Mouse (Mus musculus) inflammation-experienced regulatory T-cells, adult 6 months (primary cell): ENCODE results near the gene Olfr319. TPM values are rescaled to one million over a fixed set of nuclear protein-coding genes. Genes with fewer than 3 reads are reported as not detected.
"Not testable (repeated sequence)": the region's sequence is repeated elsewhere in the genome, so short reads cannot be mapped to it uniquely, and the experiment has no call there.

ENCODE experiments used
- ATAC-seq: one replicate; pipeline ENCODE4 v1.8.0; 2017
- polyA plus RNA-seq, 3 experiments: library from polyadenylated mRNA; unstranded; fragments of 100-300 nt; shearing (Covaris generic); gene quantifications; one replicate each; pipeline ENCODE4 v1.2.1; 2017

Gene Olfr319
- not detected for polyA plus RNA-seq

- ATAC-seq, result no peak
These were observed at the start of gene Olfr319 for GRCm38 (mm10) chr11:58698862-58699261. Olfr319 (plus strand) TSS chr11:58699162.

GRCm38 (mm10) chr11:58655151-58655550 is 43.8 kb upstream of the Olfr319 start:
- no peak for ATAC-seq

- no peak for ATAC-seq
These were observed 40.4 kb upstream of the Olfr319 start, which contains the start of gene Olfr322 for GRCm38 (mm10) chr11:58658596-58658995. Olfr322 (plus strand) TSS chr11:58658782.

GRCm38 (mm10) chr11:58669252-58669651 is 29.7 kb upstream of the Olfr319 start:
- ATAC-seq, result no peak

- ATAC-seq, result no peak
These were observed 27.1 kb upstream of the Olfr319 start for GRCm38 (mm10) chr11:58671825-58672224.

- no peak for ATAC-seq
These were observed 18.2 kb upstream of the Olfr319 start, which contains the start of gene Olfr320 for GRCm38 (mm10) chr11:58680799-58681198. Olfr320 (plus strand) TSS chr11:58681099.

GRCm38 (mm10) chr11:58709086-58709485 is 10.1 kb downstream of the Olfr319 start:
- ATAC-seq, result no peak

GRCm38 (mm10) chr11:58717723-58718122 is 18.8 kb downstream of the Olfr319 start:
- ATAC-seq, result not testable (repeated sequence)

GRCm38 (mm10) chr11:58719701-58720100 is 20.7 kb downstream of the Olfr319 start:
- no peak for ATAC-seq

GRCm38 (mm10) chr11:58723914-58724313 is 25.0 kb downstream of the Olfr319 start, which contains the start of gene Olfr318:
Olfr318 (minus strand) TSS chr11:58724014.
- no peak for ATAC-seq

- ATAC-seq, result not testable (repeated sequence)
These were observed 29.1 kb downstream of the Olfr319 start for GRCm38 (mm10) chr11:58727896-58728650.

- no peak for ATAC-seq
These were observed 34.4 kb downstream of the Olfr319 start for GRCm38 (mm10) chr11:58733372-58733771.

- no peak for ATAC-seq
These were observed 39.9 kb downstream of the Olfr319 start, which contains the start of gene Olfr317 for GRCm38 (mm10) chr11:58738792-58739262. Olfr317 (minus strand) TSS chr11:58739212.

- ATAC-seq, result not testable (repeated sequence)
These were observed 52.1 kb downstream of the Olfr319 start for GRCm38 (mm10) chr11:58751096-58751495.

- no peak for ATAC-seq
These were observed 53.5 kb downstream of the Olfr319 start, which contains the start of gene Olfr316 for GRCm38 (mm10) chr11:58752434-58752833. Olfr316 (plus strand) TSS chr11:58752734.

Other genes starting within 250 kb of the Olfr319 start
- not detected for gene Lypd9, start 246.2 kb upstream of the Olfr319 start, polyA plus RNA-seq
- gene Olfr30, start 236.9 kb upstream of the Olfr319 start, polyA plus RNA-seq, result not detected
- gene Olfr332, start 206.6 kb upstream of the Olfr319 start, polyA plus RNA-seq, result under 1 TPM in 1 of 3 experiments, not detected in 2; 0.13 TPM
- gene Olfr331, start 196.6 kb upstream of the Olfr319 start, polyA plus RNA-seq, result not detected
- not detected for gene Olfr330, start 164.3 kb upstream of the Olfr319 start, polyA plus RNA-seq
- not detected for gene Olfr329-ps, start 152.7 kb upstream of the Olfr319 start, polyA plus RNA-seq
- gene Olfr328, start 143.5 kb upstream of the Olfr319 start, polyA plus RNA-seq, result not detected
- gene Olfr224, start 128.6 kb upstream of the Olfr319 start, polyA plus RNA-seq, result under 1 TPM in 1 of 3 experiments, not detected in 2; 0.26 TPM
- gene Olfr325, start 121.4 kb upstream of the Olfr319 start, polyA plus RNA-seq, result not detected
- gene Olfr324, start 104.0 kb upstream of the Olfr319 start, polyA plus RNA-seq, result not detected
- not detected for gene 2210407C18Rik, start 83.1 kb upstream of the Olfr319 start, polyA plus RNA-seq
- not detected for gene Olfr323, start 68.7 kb upstream of the Olfr319 start, polyA plus RNA-seq
- gene Trim58, start 58.7 kb upstream of the Olfr319 start, polyA plus RNA-seq, result not detected
- gene Olfr322, start 40.4 kb upstream of the Olfr319 start, polyA plus RNA-seq, result not detected
- gene Olfr320, start 18.1 kb upstream of the Olfr319 start, polyA plus RNA-seq, result not detected
- gene Olfr318, start 24.9 kb downstream of the Olfr319 start, polyA plus RNA-seq, result not detected
- not detected for gene Olfr317, start 40.0 kb downstream of the Olfr319 start, polyA plus RNA-seq
- gene Olfr316, start 53.6 kb downstream of the Olfr319 start, polyA plus RNA-seq, result not detected
- gene Olfr315, start 74.0 kb downstream of the Olfr319 start, polyA plus RNA-seq, result not detected
- not detected for gene Olfr314, start 83.8 kb downstream of the Olfr319 start, polyA plus RNA-seq
- gene Fam183b, start 102.8 kb downstream of the Olfr319 start, polyA plus RNA-seq, result not detected
- gene Olfr313, start 115.8 kb downstream of the Olfr319 start, polyA plus RNA-seq, result not detected
- under 1 TPM in 1 of 3 experiments, not detected in 2; 0.13 TPM for gene Olfr312, start 130.1 kb downstream of the Olfr319 start, polyA plus RNA-seq
- not detected for gene Olfr311, start 140.1 kb downstream of the Olfr319 start, polyA plus RNA-seq
- 10 to 100 TPM in 1 of 3 experiments, 1 to 10 TPM in 2; 3.3 to 11.0 (median 8.5) TPM for gene Gm12258, start 148.0 kb downstream of the Olfr319 start, polyA plus RNA-seq
- gene 2810021J22Rik, start 168.1 kb downstream of the Olfr319 start, polyA plus RNA-seq, result 10 to 100 TPM in 2 of 3 experiments, 1 to 10 TPM in 1; 7.3 to 12.4 (median 11.2) TPM
- gene Zfp39, start 205.1 kb downstream of the Olfr319 start, polyA plus RNA-seq, result 1 to 10 TPM; 7.8 to 9.5 (median 8.9) TPM
- gene Btnl10, start 218.7 kb downstream of the Olfr319 start, polyA plus RNA-seq, result not detected
- 10 to 100 TPM; 12.8 to 24.5 (median 15.7) TPM for gene Rnf187, start 239.8 kb downstream of the Olfr319 start, polyA plus RNA-seq
- 1 to 10 TPM; 2.9 to 5.2 (median 4.3) TPM for gene Hist3h2ba, start 249.8 kb downstream of the Olfr319 start, polyA plus RNA-seq